Mouse (Mus musculus) limb, embryonic 14.5 days (tissue): ENCODE measurements around the gene Olfr1370. TPM values are rescaled to one million over a fixed set of nuclear protein-coding genes. Genes with fewer than 3 reads are reported as not detected.

Experiments used
- ATAC-seq: fragments of 200-750 bp; cut with Nextera tagmentation; 2 replicates; pipeline ENCODE4 v1.8.0; 2017; ENCODE audit warnings: low read depth, moderate number of reproducible peaks, moderate TSS enrichment; ENCODE audit not compliant: low FRiP score
- DNase-seq: peaks from one replicate; pipeline ENCODE4 v3.0.0-alpha.2; 2015; ENCODE audit warnings: low spot score
- H3K27ac ChIP-seq: fragments of 300-500 bp; sonication (generic); replicated peaks from 2 replicates; pipeline ENCODE4 v1.5.1; 2014; ENCODE audit warnings: low read depth, mild to moderate bottlenecking, low read length, moderate library complexity, mixed read lengths
- H3K27me3 ChIP-seq: fragments of 300-500 bp; sonication (generic); 2 replicates; pipeline ENCODE4 v1.6.1; 2014; ENCODE audit warnings: low read length, mixed read lengths; ENCODE audit not compliant: control insufficient read depth, insufficient read depth
- H3K36me3 ChIP-seq: fragments of 300-500 bp; sonication (generic); 2 replicates; pipeline ENCODE4 v1.6.1; 2014; ENCODE audit warnings: mild to moderate bottlenecking, low read length, moderate library complexity, mixed read lengths; ENCODE audit not compliant: control insufficient read depth, insufficient read depth
- H3K4me1 ChIP-seq: fragments of 300-500 bp; sonication (generic); 2 replicates; pipeline ENCODE4 v1.6.1; 2014; ENCODE audit warnings: antibody characterized with exemption, low read length, mixed read lengths; ENCODE audit not compliant: control insufficient read depth, insufficient read depth
- H3K4me2 ChIP-seq: fragments of 300-500 bp; sonication (generic); replicated peaks from 2 replicates; pipeline ENCODE4 v1.6.1; 2014; ENCODE audit warnings: low read depth, mild to moderate bottlenecking, low read length, moderate library complexity; ENCODE audit not compliant: severe bottlenecking
- H3K4me3 ChIP-seq: fragments of 300-500 bp; sonication (generic); replicated peaks from 2 replicates; pipeline ENCODE4 v1.5.1; 2014; ENCODE audit warnings: low read length
- H3K9ac ChIP-seq: fragments of 300-500 bp; sonication (generic); 2 replicates; pipeline ENCODE4 v1.6.1; 2014; ENCODE audit warnings: mild to moderate bottlenecking, low read depth, low read length, moderate library complexity; ENCODE audit not compliant: severe bottlenecking
- H3K9me3 ChIP-seq: fragments of 300-500 bp; sonication (generic); 2 replicates; pipeline ENCODE4 v1.6.1; 2016; ENCODE audit warnings: low read length; ENCODE audit not compliant: control insufficient read depth
- POLR2A ChIP-seq: fragments of 200-500 bp; IDR thresholded peaks from 2 replicates; pipeline ENCODE4 v1.8.0; 2012; ENCODE audit warnings: inconsistent platforms, mild to moderate bottlenecking, moderate library complexity, borderline replicate concordance; ENCODE audit not compliant: insufficient read depth, insufficient read length; ENCODE audit errors: extremely low read depth
- WGBS: fragments of 180-500 bp; shearing (Covaris S2); extraction: QIAGEN DNeasy Blood & Tissue Kit; methylation state at CpG from one replicate; pipeline ENCODE4 v1.1.7; 2014; 5-methylcytosine and 5-hydroxymethylcytosine counted together
- polyA plus RNA-seq, 2 experiments: library from polyadenylated mRNA; depleted of rRNA in 1 of 2; stranded (reverse) in 1 of 2; unstranded in 1 of 2; fragments of >200 nt; fragmentation: Nextera tagmentation in 1 of 2; extraction: Ambion mirVana in 1 of 2; gene quantifications; 2 replicates each; pipeline versions ENCODE4 v1.2.1 to v1.2.3; 2012 to 2014

Olfr1370 gene
- polyA plus RNA-seq, 2 experiments: not detected

DNA sequence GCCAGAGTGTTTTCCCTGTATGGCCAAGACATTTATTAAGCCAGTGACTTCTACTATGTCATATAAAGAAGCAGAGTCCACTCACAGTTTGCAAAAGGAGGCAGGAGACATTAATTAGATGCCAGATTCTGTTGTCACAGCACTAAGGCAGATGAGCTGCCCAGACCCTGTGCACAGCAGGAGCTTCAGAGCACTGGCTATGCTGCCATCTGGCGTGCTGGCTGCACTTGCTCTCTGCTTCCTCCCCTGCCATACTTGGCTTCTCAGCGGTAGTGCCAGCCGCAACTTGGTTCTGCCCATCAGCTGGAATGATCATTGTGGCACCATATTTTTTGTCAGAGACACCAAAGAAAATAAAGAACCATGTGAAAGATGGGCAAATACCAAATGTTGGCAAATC is 41.6 kb downstream of the Olfr1370 start:
- TF ChIP-seq POLR2A: no peak
- Histone ChIP-seq H3K27me3 (no peaks in the 10 kb centered on the region), H3K36me3 (no peaks in the 10 kb centered on the region), H3K4me3 (no peak overlapping the region), H3K27ac (no peak overlapping the region), H3K9ac (no peak overlapping the region), H3K4me1 (no peaks in the 10 kb centered on the region), H3K9me3 (no peaks in the 10 kb centered on the region), H3K4me2 (no peak overlapping the region)
- no peak for DNase-seq
- no peak for ATAC-seq
- 57% methylated on average over 3 of the region's 3 CpGs for WGBS

DNA sequence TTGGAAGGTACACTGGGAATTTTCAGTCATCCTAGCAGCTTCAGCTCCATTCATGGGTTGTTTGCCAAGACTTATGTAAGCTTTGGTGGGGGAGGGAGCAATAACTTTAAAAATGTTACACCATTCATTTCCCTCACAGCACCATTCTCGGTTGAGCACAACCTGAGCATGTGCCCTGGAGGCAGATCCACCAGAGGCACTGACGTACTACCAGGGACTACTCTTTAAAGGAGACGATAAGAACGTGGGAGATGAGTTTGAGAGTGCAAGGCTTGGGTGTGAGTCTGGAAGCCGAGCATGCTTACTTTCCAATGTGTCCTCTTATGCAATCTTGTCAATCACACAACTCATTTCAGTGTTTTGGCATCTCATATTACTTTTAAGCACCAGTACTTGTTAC is 49.9 kb downstream of the Olfr1370 start:
- 74% methylated on average over 5 of the region's 5 CpGs for WGBS
- ATAC-seq: no peak
- TF ChIP-seq POLR2A: no peak

More for the DNA sequence above, 49.9 kb downstream of the Olfr1370 start:
- no peaks in the 10 kb centered on the region for H3K4me1 ChIP-seq
- no peak overlapping the region for H3K4me3 ChIP-seq
- H3K36me3 ChIP-seq: no peaks in the 10 kb centered on the region
- no peak overlapping the region for H3K4me2 ChIP-seq
- H3K27ac ChIP-seq: no peak overlapping the region
- no peak overlapping the region for H3K9ac ChIP-seq
- H3K9me3 ChIP-seq: no peaks in the 10 kb centered on the region
- no peaks in the 10 kb centered on the region for H3K27me3 ChIP-seq
- no peak for DNase-seq

Other genes with a start within 250 kb of the Olfr1370 start
- not detected in 2 replicates for gene Olfr1369-ps1, start 36.5 kb upstream of the Olfr1370 start, polyA plus RNA-seq (2012; rRNA removed)
- gene Olfr1369-ps1, start 36.5 kb upstream of the Olfr1370 start, polyA plus RNA-seq (2014; fragmentation: Nextera tagmentation; extraction: Ambion mirVana): not detected in 2 replicates
- gene Olfr263, start 54.7 kb upstream of the Olfr1370 start, polyA plus RNA-seq (2012; rRNA removed): not detected in 2 replicates
- gene Olfr263, start 54.7 kb upstream of the Olfr1370 start, polyA plus RNA-seq (2014; fragmentation: Nextera tagmentation; extraction: Ambion mirVana): not detected in 2 replicates
- gene Olfr1368, start 70.9 kb upstream of the Olfr1370 start, polyA plus RNA-seq (2012; rRNA removed): not detected in 2 replicates
- gene Olfr1368, start 70.9 kb upstream of the Olfr1370 start, polyA plus RNA-seq (2014; fragmentation: Nextera tagmentation; extraction: Ambion mirVana): not detected in 2 replicates
- 101 and 110 TPM in 2 replicates for gene Trim27, start 104.5 kb upstream of the Olfr1370 start, polyA plus RNA-seq (2012; rRNA removed)
- gene Trim27, start 104.5 kb upstream of the Olfr1370 start, polyA plus RNA-seq (2014; fragmentation: Nextera tagmentation; extraction: Ambion mirVana): 123 and 137 TPM in 2 replicates
- gene Gpx5, start 217.8 kb upstream of the Olfr1370 start, polyA plus RNA-seq (2012; rRNA removed): 0.05 and 0.29 TPM in 2 replicates
- not detected in 2 replicates for gene Gpx5, start 217.8 kb upstream of the Olfr1370 start, polyA plus RNA-seq (2014; fragmentation: Nextera tagmentation; extraction: Ambion mirVana)
- 0.19 and 0.27 TPM in 2 replicates for gene Gpx6, start 237.2 kb upstream of the Olfr1370 start, polyA plus RNA-seq (2012; rRNA removed)
- 0.35 and 0.63 TPM in 2 replicates for gene Gpx6, start 237.2 kb upstream of the Olfr1370 start, polyA plus RNA-seq (2014; fragmentation: Nextera tagmentation; extraction: Ambion mirVana)